Mouse (Mus musculus) adrenal gland, adult 8-10 months (tissue): ENCODE results near the gene Wdr60. TPM values are rescaled to one million over a fixed set of nuclear protein-coding genes. Genes with fewer than 3 reads are reported as not detected.
"Not testable (repeated sequence)": the region's sequence is repeated elsewhere in the genome, so short reads cannot be mapped to it uniquely, and the experiment has no call there.

ENCODE experiments used
- DNase-seq: peaks from one replicate; pipeline ENCODE4 v3.0.0; 2022
- total RNA-seq, 4 experiments: library from RNA; stranded (reverse); gene quantifications; 2 replicates each; pipeline ENCODE4 v1.2.4; 2022

Gene Wdr60
- total RNA-seq = 10 to 100 TPM; 11.8 to 17.8 (median 15.3) TPM

GRCm38 (mm10) chr12:116262555-116263341 lies at the start of gene Wdr60:
Gene Wdr60, minus strand, starts transcription at chr12:116263022.
- DNase-seq = peak; percentile 85

GRCm38 (mm10) chr12:116308612-116309011 lies 45.8 kb upstream of the Wdr60 start:
- no peak for DNase-seq

- no peak for DNase-seq
Measured at GRCm38 (mm10) chr12:116307870-116308269, 45.0 kb upstream of the Wdr60 start.

- peak; percentile 28 for DNase-seq
Measured at GRCm38 (mm10) chr12:116306042-116306441, 43.2 kb upstream of the Wdr60 start.

GRCm38 (mm10) chr12:116302181-116302580 lies 39.4 kb upstream of the Wdr60 start:
- DNase-seq = no peak

GRCm38 (mm10) chr12:116299906-116300305 lies 37.1 kb upstream of the Wdr60 start:
- no peak for DNase-seq

- no peak for DNase-seq
Measured at GRCm38 (mm10) chr12:116293599-116294292, 30.9 kb upstream of the Wdr60 start.

GRCm38 (mm10) chr12:116293185-116293584 lies 30.4 kb upstream of the Wdr60 start:
- DNase-seq = no peak

- DNase-seq = no peak
Measured at GRCm38 (mm10) chr12:116283511-116283910, 20.7 kb upstream of the Wdr60 start.

GRCm38 (mm10) chr12:116282856-116283255 lies 20.0 kb upstream of the Wdr60 start:
- DNase-seq = no peak

GRCm38 (mm10) chr12:116281427-116282281 lies 18.8 kb upstream of the Wdr60 start:
- peak; percentile 24 for DNase-seq

- DNase-seq = peak; percentile 100
Measured at GRCm38 (mm10) chr12:116280653-116281364, 18.0 kb upstream of the Wdr60 start, which contains the start of gene Esyt2. Gene Esyt2, plus strand, starts transcription at chr12:116281196.

- DNase-seq = no peak
Measured at GRCm38 (mm10) chr12:116280149-116280652, 17.4 kb upstream of the Wdr60 start.

GRCm38 (mm10) chr12:116279181-116279580 lies 16.4 kb upstream of the Wdr60 start:
- DNase-seq = no peak

GRCm38 (mm10) chr12:116278541-116278940 lies 15.7 kb upstream of the Wdr60 start:
- DNase-seq = peak; percentile 9

- DNase-seq = no peak
Measured at GRCm38 (mm10) chr12:116276961-116277360, 14.1 kb upstream of the Wdr60 start.

GRCm38 (mm10) chr12:116275631-116276030 lies 12.8 kb upstream of the Wdr60 start:
- no peak for DNase-seq

GRCm38 (mm10) chr12:116275086-116275485 lies 12.3 kb upstream of the Wdr60 start, which contains the start of gene Gm11027:
Gene Gm11027, plus strand, starts transcription at chr12:116275386.
- not testable (repeated sequence) for DNase-seq

GRCm38 (mm10) chr12:116273733-116274132 lies 10.9 kb upstream of the Wdr60 start:
- no peak for DNase-seq

- DNase-seq = no peak
Measured at GRCm38 (mm10) chr12:116271071-116271470, 8.2 kb upstream of the Wdr60 start.

GRCm38 (mm10) chr12:116270538-116270937 lies 7.7 kb upstream of the Wdr60 start:
- no peak for DNase-seq

GRCm38 (mm10) chr12:116269450-116269849 lies 6.6 kb upstream of the Wdr60 start:
- peak; percentile 11 for DNase-seq
